8 mouse cellular contexts compared by ENCODE assay signal in genomic region chr10:93588796-93589195, GRCm38 (mm10). TPM values are rescaled to one million over a fixed set of nuclear protein-coding genes. Genes with fewer than 3 reads are reported as not detected.
DNase-seq lines count a peak whose midpoint lies in the region; ATAC-seq and TF ChIP-seq lines count a peak whose summit lies in the region.

No protein-coding gene starts in this region.

- H3K9me3 ChIP-seq in kidney, embryonic 14.5 days (ENCODE audit: control insufficient read depth, low read length) = no peaks in the 10 kb centered on the region
- no peaks in the 10 kb centered on the region for H3K9me3 ChIP-seq in forebrain, postnatal 0 days (ENCODE audit: low read length)
- no peaks in the 10 kb centered on the region for H3K9me3 ChIP-seq in liver, postnatal 0 days (ENCODE audit: low read length)

- peak overlapping the region; percentile 73 for H3K9ac ChIP-seq in kidney, embryonic 14.5 days (ENCODE audit: low read depth, low read length)
- H3K9ac ChIP-seq in forebrain, postnatal 0 days = peak overlapping the region; percentile 86
- H3K9ac ChIP-seq in liver, postnatal 0 days (replicated peaks) = peak overlapping the region; percentile 73

- ATAC-seq in kidney, embryonic 14.5 days (ENCODE audit: low FRiP score, low TSS enrichment) = no peak
- ATAC-seq in forebrain, postnatal 0 days = peak; percentile 59
- ATAC-seq in liver, postnatal 0 days = peak; percentile 36

- peaks cover 23% of the 10 kb centered on the region for H3K36me3 ChIP-seq in kidney, embryonic 14.5 days (ENCODE audit: control insufficient read depth, insufficient read depth, low read length)
- 0 out of 2 replicates have a peak, but pooled peaks cover 6% of the 10 kb centered on the region for H3K36me3 ChIP-seq in forebrain, postnatal 0 days (ENCODE audit: insufficient read depth)
- H3K36me3 ChIP-seq in liver, postnatal 0 days (replicated peaks; ENCODE audit: insufficient read depth, low read length) = peaks cover 14% of the 10 kb centered on the region

- 3% methylated on average over 11 of the region's 11 CpGs for WGBS in kidney, embryonic 14.5 days
- 2% methylated on average over 11 of the region's 11 CpGs for WGBS in bone marrow, adult 2 months
- WGBS in forebrain, postnatal 0 days = 1% methylated on average over 11 of the region's 11 CpGs
- 2% methylated on average over 11 of the region's 11 CpGs for WGBS in liver, postnatal 0 days (ENCODE audit: insufficient replicate concordance)

- no peak for DNase-seq in kidney, adult 11 months
- no peak for DNase-seq in forebrain, postnatal 0 days
- DNase-seq in liver, postnatal 0 days = no peak
- DNase-seq in ovary, adult 18-20 months (ENCODE audit: low spot score) = no peak
- DNase-seq in gastrocnemius, postnatal 36 days = no peak
- DNase-seq in layer of hippocampus, postnatal 25 days (ENCODE audit: extremely low spot score in 1 of 2, low spot score in 1 of 2) = no peak

- intact Hi-C loops in gastrocnemius, postnatal 36 days (cut with DNase I) = no loop called here

- peak overlapping the region; percentile 80 for H3K4me2 ChIP-seq in kidney, embryonic 14.5 days (replicated peaks; ENCODE audit: low read depth, low read length)
- peak overlapping the region; percentile 75 for H3K4me2 ChIP-seq in forebrain, postnatal 0 days (ENCODE audit: low read depth)
- H3K4me2 ChIP-seq in liver, postnatal 0 days (ENCODE audit: low read depth, low read length) = peak overlapping the region; percentile 76

- TF ChIP-seq POLR2A in bone marrow, adult 2 months (IDR thresholded peaks at IDR 0.05; ENCODE audit: borderline replicate concordance, control insufficient read depth, low read depth, low read length) = no peak

- H3K27me3 ChIP-seq in kidney, embryonic 14.5 days (ENCODE audit: control insufficient read depth, insufficient read depth, low read length) = no peaks in the 10 kb centered on the region
- H3K27me3 ChIP-seq in forebrain, postnatal 0 days (ENCODE audit: insufficient read depth, low read length) = no peaks in the 10 kb centered on the region
- no peaks in the 10 kb centered on the region for H3K27me3 ChIP-seq in liver, postnatal 0 days (ENCODE audit: insufficient read depth, low read length)

- H3K4me1 ChIP-seq in kidney, embryonic 14.5 days (ENCODE audit: control insufficient read depth, insufficient read depth, low read length) = peaks cover 11% of the 10 kb centered on the region
- H3K4me1 ChIP-seq in bone marrow, adult 2 months (ENCODE audit: control insufficient read depth, insufficient read depth, low read length) = peaks cover 2% of the 10 kb centered on the region; the same call in 1 of the 2 replicates
- H3K4me1 ChIP-seq in forebrain, postnatal 0 days (ENCODE audit: insufficient read depth) = peaks cover 14% of the 10 kb centered on the region
- peaks cover 15% of the 10 kb centered on the region for H3K4me1 ChIP-seq in liver, postnatal 0 days (ENCODE audit: insufficient read depth)

- peak overlapping the region; percentile 82 for H3K4me3 ChIP-seq in kidney, embryonic 14.5 days (ENCODE audit: low read length)
- peak overlapping the region; percentile 98 for H3K4me3 ChIP-seq in bone marrow, adult 2 months (replicated peaks; ENCODE audit: control insufficient read depth, low read depth, low read length)
- peak overlapping the region; percentile 81 for H3K4me3 ChIP-seq in forebrain, postnatal 0 days (ENCODE audit: low read depth, low read length)
- peak overlapping the region; percentile 84 for H3K4me3 ChIP-seq in liver, postnatal 0 days (ENCODE audit: low read depth, low read length)

- TF ChIP-seq CTCF in bone marrow, adult 2 months (IDR thresholded peaks at IDR 0.05; ENCODE audit: control insufficient read depth, insufficient read depth, low read length) = no peak
- TF ChIP-seq CTCF in forebrain, postnatal 0 days (IDR thresholded peaks at IDR 0.05; ENCODE audit: low read depth) = peak; percentile 18; the same call in 1 of the 2 replicates
- TF ChIP-seq CTCF in liver, postnatal 0 days (IDR thresholded peaks at IDR 0.05; ENCODE audit: low read depth) = no peak

- TF ChIP-seq EP300 in liver, postnatal 0 days (IDR thresholded peaks at IDR 0.05; ENCODE audit: low read depth) = no peak

- peak overlapping the region; percentile 30; the same call in 1 of the 2 replicates for H3K27ac ChIP-seq in kidney, embryonic 14.5 days (ENCODE audit: low read depth, low read length)
- peak overlapping the region; percentile 70; the same call in 1 of the 2 replicates for H3K27ac ChIP-seq in bone marrow, adult 2 months (ENCODE audit: control insufficient read depth, insufficient read depth, low read depth, low read length, poor library complexity)
- H3K27ac ChIP-seq in forebrain, postnatal 0 days (ENCODE audit: low read depth, low read length) = peak overlapping the region; percentile 90
- H3K27ac ChIP-seq in liver, postnatal 0 days (ENCODE audit: low read depth) = peak overlapping the region; percentile 74

RNA-seq across cellular contexts. Expression of gene Snrpf, which starts 0.7 kb away (rescaled TPM):
- polyA plus RNA-seq in kidney, embryonic 14.5 days (2014; fragmentation: Nextera tagmentation; extraction: Ambion mirVana) = 166 and 226 TPM in 2 replicates
- 56.3 and 79.1 TPM in 2 replicates for polyA plus RNA-seq in bone marrow, adult 2 months (2011; ENCODE audit: insufficient read depth, insufficient read length, low replicate concordance, missing spikeins)
- 48.4 and 50.2 TPM in 2 replicates for total RNA-seq in forebrain, postnatal 0 days (2014; rRNA removed)
- polyA plus RNA-seq in forebrain, postnatal 0 days (2015; fragmentation: Nextera tagmentation; extraction: Ambion mirVana) = 68.5 and 85.3 TPM in 2 replicates
- polyA plus RNA-seq in liver, postnatal 0 days (2015; fragmentation: Nextera tagmentation; extraction: Ambion mirVana) = 45.4 and 53.0 TPM in 2 replicates
- 1 to 10 TPM; 6.4 to 7.0 TPM for total RNA-seq in gastrocnemius, postnatal 36 days (2021)
- 10 to 100 TPM; 10.6 to 12.6 TPM for total RNA-seq in layer of hippocampus, postnatal 25 days (2021)

RNA-seq across cellular contexts. Expression of gene Ccdc38, which starts 48.4 kb away (rescaled TPM):
- polyA plus RNA-seq in kidney, embryonic 14.5 days (2014; fragmentation: Nextera tagmentation; extraction: Ambion mirVana) = 0.28 and 0.49 TPM in 2 replicates
- 0.40 TPM in 1 of 2 replicates, not detected in the other for polyA plus RNA-seq in bone marrow, adult 2 months (2011; ENCODE audit: insufficient read depth, insufficient read length, low replicate concordance, missing spikeins)
- total RNA-seq in forebrain, postnatal 0 days (2014; rRNA removed) = not detected in 2 replicates
- 0.39 and 0.41 TPM in 2 replicates for polyA plus RNA-seq in forebrain, postnatal 0 days (2015; fragmentation: Nextera tagmentation; extraction: Ambion mirVana)
- 0.32 and 0.36 TPM in 2 replicates for polyA plus RNA-seq in liver, postnatal 0 days (2015; fragmentation: Nextera tagmentation; extraction: Ambion mirVana)
- total RNA-seq in gastrocnemius, postnatal 36 days (2021) = under 1 TPM in 1 of 2 experiments, not detected in 1; 0.10 TPM
- total RNA-seq in layer of hippocampus, postnatal 25 days (2021) = not detected

RNA-seq across cellular contexts. Expression of gene Amdhd1, which starts 49.0 kb away (rescaled TPM):
- polyA plus RNA-seq in kidney, embryonic 14.5 days (2014; fragmentation: Nextera tagmentation; extraction: Ambion mirVana) = 0.33 and 0.76 TPM in 2 replicates
- polyA plus RNA-seq in bone marrow, adult 2 months (2011; ENCODE audit: insufficient read depth, insufficient read length, low replicate concordance, missing spikeins) = 1.4 TPM in 1 of 2 replicates, not detected in the other
- total RNA-seq in forebrain, postnatal 0 days (2014; rRNA removed) = 0.14 and 0.85 TPM in 2 replicates
- polyA plus RNA-seq in forebrain, postnatal 0 days (2015; fragmentation: Nextera tagmentation; extraction: Ambion mirVana) = 0.48 and 0.64 TPM in 2 replicates
- polyA plus RNA-seq in liver, postnatal 0 days (2015; fragmentation: Nextera tagmentation; extraction: Ambion mirVana) = 80.3 and 91.6 TPM in 2 replicates
- total RNA-seq in gastrocnemius, postnatal 36 days (2021) = not detected
- total RNA-seq in layer of hippocampus, postnatal 25 days (2021) = under 1 TPM; 0.32 to 0.40 TPM

RNA-seq across cellular contexts. Expression of gene Ntn4, which starts 51.7 kb away (rescaled TPM):
- 0.59 and 1.3 TPM in 2 replicates for polyA plus RNA-seq in kidney, embryonic 14.5 days (2014; fragmentation: Nextera tagmentation; extraction: Ambion mirVana)
- 3.0 and 3.7 TPM in 2 replicates for polyA plus RNA-seq in bone marrow, adult 2 months (2011; ENCODE audit: insufficient read depth, insufficient read length, low replicate concordance, missing spikeins)
- total RNA-seq in forebrain, postnatal 0 days (2014; rRNA removed) = 4.3 and 6.1 TPM in 2 replicates
- polyA plus RNA-seq in forebrain, postnatal 0 days (2015; fragmentation: Nextera tagmentation; extraction: Ambion mirVana) = 0.40 and 1.2 TPM in 2 replicates
- polyA plus RNA-seq in liver, postnatal 0 days (2015; fragmentation: Nextera tagmentation; extraction: Ambion mirVana) = 0.39 and 0.74 TPM in 2 replicates
- total RNA-seq in gastrocnemius, postnatal 36 days (2021) = 1 to 10 TPM; 6.7 to 7.4 TPM
- total RNA-seq in layer of hippocampus, postnatal 25 days (2021) = 1 to 10 TPM; 6.1 to 6.2 TPM

Comparison
In these comparisons a context has a peak if more than half of its experiments do, and no peak if none do; other contexts are left out.
1. H3K27ac ChIP-seq: peak in every context shown above with its lines; median percentile 90 in forebrain, postnatal 0 days; 74 in liver, postnatal 0 days; 70 in bone marrow, adult 2 months; 30 in kidney, embryonic 14.5 days.
2. RNA of gene Amdhd1, which starts 49.0 kb away (polyA plus RNA-seq): 80.3 to 91.6 TPM in liver, postnatal 0 days; 1.4 TPM in bone marrow, adult 2 months, 0.33 to 0.76 TPM in kidney, embryonic 14.5 days and 0.48 to 0.64 TPM in forebrain, postnatal 0 days; every median in the first group is over 10 times any median in the second.
3. Peak in every context shown above with its lines, with median percentiles within 50 percentile points of each other: H3K4me2 ChIP-seq, H3K4me3 ChIP-seq and H3K9ac ChIP-seq.